Mouse (Mus musculus): ENCODE data around the gene Igfbp3. TPM values are rescaled to one million over a fixed set of nuclear protein-coding genes. Genes with fewer than 3 reads are reported as not detected.

The Igfbp3 gene
- polyA plus RNA-seq, 1 experiment from 2014 or later: 15.3 TPM

GRCm38 (mm10) chr11:7169645-7170044 is 44.1 kb downstream of the Igfbp3 start:
- H3K9ac ChIP-seq: no peak overlapping the region
- no peak for TF ChIP-seq CTCF (IDR thresholded peaks at IDR 0.05; ENCODE audit: low read depth)
- H3K4me3 ChIP-seq (ENCODE audit: low read depth, low read length): no peak overlapping the region
- no peaks in the 10 kb centered on the region for H3K9me3 ChIP-seq (ENCODE audit: low read depth, low read length)
- H3K27ac ChIP-seq (ENCODE audit: low read depth): no peak overlapping the region
- no peak overlapping the region for H3K4me2 ChIP-seq
- DNase-seq (no peak), ATAC-seq (ENCODE audit: insufficient read depth) (no peak)
- WGBS: 81% methylated on average over 1 of the region's 1 CpGs
- no peaks in the 10 kb centered on the region for H3K36me3 ChIP-seq (ENCODE audit: insufficient read depth)
- no peaks in the 10 kb centered on the region for H3K4me1 ChIP-seq (ENCODE audit: insufficient read depth)
- H3K27me3 ChIP-seq (ENCODE audit: insufficient read depth, low read length): no peaks in the 10 kb centered on the region

GRCm38 (mm10) chr11:7164416-7164815 is 49.3 kb downstream of the Igfbp3 start:
- no peak overlapping the region for H3K9ac ChIP-seq
- no peak for TF ChIP-seq CTCF (IDR thresholded peaks at IDR 0.05; ENCODE audit: low read depth)
- no peak for DNase-seq
- 77% methylated on average over 4 of the region's 4 CpGs for WGBS
- no peaks in the 10 kb centered on the region for H3K9me3 ChIP-seq (ENCODE audit: low read depth, low read length)
- H3K36me3 ChIP-seq (ENCODE audit: insufficient read depth): no peaks in the 10 kb centered on the region
- ATAC-seq (ENCODE audit: insufficient read depth): no peak
- H3K4me1 ChIP-seq (ENCODE audit: insufficient read depth): no peaks in the 10 kb centered on the region
- H3K4me2 ChIP-seq: no peak overlapping the region
- no peaks in the 10 kb centered on the region for H3K27me3 ChIP-seq (ENCODE audit: insufficient read depth, low read length)
- H3K27ac ChIP-seq (ENCODE audit: low read depth): no peak overlapping the region
- H3K4me3 ChIP-seq (ENCODE audit: low read depth, low read length): no peak overlapping the region

GRCm38 (mm10) chr11:7161502-7162174 is 52.1 kb downstream of the Igfbp3 start:
- WGBS: 75% methylated on average over 8 of the region's 8 CpGs
- Histone ChIP-seq H3K27ac (ENCODE audit: low read depth) (no peak overlapping the region), H3K4me2 (no peak overlapping the region), H3K4me3 (ENCODE audit: low read depth, low read length) (no peak overlapping the region), H3K9me3 (ENCODE audit: low read depth, low read length) (no peaks in the 10 kb centered on the region), H3K36me3 (ENCODE audit: insufficient read depth) (no peaks in the 10 kb centered on the region), H3K27me3 (ENCODE audit: insufficient read depth, low read length) (no peaks in the 10 kb centered on the region), H3K9ac (no peak overlapping the region), H3K4me1 (ENCODE audit: insufficient read depth) (no peaks in the 10 kb centered on the region)
- DNase-seq (peak; percentile 78), ATAC-seq (ENCODE audit: insufficient read depth) (peak; percentile 39; the same call in 1 of the 2 replicates)
- peak; percentile 91 for TF ChIP-seq CTCF (IDR thresholded peaks at IDR 0.05; ENCODE audit: low read depth)

DNA sequence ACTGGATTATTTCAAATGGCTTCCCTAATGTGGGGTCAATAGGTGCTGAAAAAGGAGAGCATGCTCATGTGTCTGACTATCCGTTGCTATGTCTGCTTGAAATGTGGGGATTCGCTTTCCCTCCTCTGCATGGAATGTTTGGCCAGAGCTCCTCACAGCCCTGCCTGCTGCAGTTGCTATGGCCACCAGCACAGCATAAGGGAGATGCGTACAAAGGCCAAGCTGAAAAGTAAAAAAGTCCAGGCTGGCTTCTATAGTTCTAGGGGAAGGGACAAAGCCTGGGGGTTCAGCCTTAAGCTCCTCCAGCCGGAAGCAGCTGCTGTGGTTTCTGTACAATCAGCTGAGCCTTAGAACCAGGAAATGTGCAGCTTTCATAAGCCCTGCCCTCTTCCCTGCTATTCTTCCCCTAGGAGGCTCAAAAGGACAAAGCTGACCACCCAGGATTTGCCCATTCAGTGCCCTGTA is 53.1 kb downstream of the Igfbp3 start:
- no peak overlapping the region for H3K4me2 ChIP-seq
- peak overlapping the region; percentile 65; the same call in 1 of the 2 replicates for H3K27ac ChIP-seq (ENCODE audit: low read depth)
- WGBS: 25% methylated on average over 4 of the region's 4 CpGs
- H3K36me3 ChIP-seq (ENCODE audit: insufficient read depth): no peaks in the 10 kb centered on the region
- no peak overlapping the region for H3K9ac ChIP-seq
- peak; percentile 62; the same call in 1 of the 2 replicates for ATAC-seq (ENCODE audit: insufficient read depth)
- peak; percentile 63 for DNase-seq
- no peak for TF ChIP-seq CTCF (IDR thresholded peaks at IDR 0.05; ENCODE audit: low read depth)
- H3K4me3 ChIP-seq (ENCODE audit: low read depth, low read length): no peak overlapping the region
- H3K27me3 ChIP-seq (ENCODE audit: insufficient read depth, low read length): no peaks in the 10 kb centered on the region
- no peaks in the 10 kb centered on the region for H3K9me3 ChIP-seq (ENCODE audit: low read depth, low read length)
- H3K4me1 ChIP-seq (ENCODE audit: insufficient read depth): no peaks in the 10 kb centered on the region

- ATAC-seq (ENCODE audit: insufficient read depth) (peak; percentile 23; the same call in 1 of the 2 replicates), DNase-seq (no peak)
- 36% methylated on average over 6 of the region's 6 CpGs for WGBS
Observed at GRCm38 (mm10) chr11:7160146-7160545, 53.6 kb downstream of the Igfbp3 start.

GRCm38 (mm10) chr11:7158196-7158595 is 55.5 kb downstream of the Igfbp3 start:
- Histone ChIP-seq H3K9me3 (ENCODE audit: low read depth, low read length) (no peaks in the 10 kb centered on the region), H3K4me1 (ENCODE audit: insufficient read depth) (no peaks in the 10 kb centered on the region), H3K27ac (ENCODE audit: low read depth) (no peak overlapping the region), H3K36me3 (ENCODE audit: insufficient read depth) (no peaks in the 10 kb centered on the region), H3K4me2 (no peak overlapping the region), H3K9ac (no peak overlapping the region), H3K27me3 (ENCODE audit: insufficient read depth, low read length) (no peaks in the 10 kb centered on the region), H3K4me3 (ENCODE audit: low read depth, low read length) (no peak overlapping the region)
- TF ChIP-seq CTCF (IDR thresholded peaks at IDR 0.05; ENCODE audit: low read depth): no peak
- 78% methylated on average over 6 of the region's 6 CpGs for WGBS
- DNase-seq: no peak
- ATAC-seq (ENCODE audit: insufficient read depth): no peak

More at GRCm38 (mm10) chr11:7160146-7160545, 53.6 kb downstream of the Igfbp3 start:
- peak overlapping the region; percentile 65 for H3K27ac ChIP-seq (ENCODE audit: low read depth)
- H3K4me2 ChIP-seq: no peak overlapping the region
- H3K9ac ChIP-seq: no peak overlapping the region
- H3K4me3 ChIP-seq (ENCODE audit: low read depth, low read length): no peak overlapping the region
- H3K4me1 ChIP-seq (ENCODE audit: insufficient read depth): no peaks in the 10 kb centered on the region
- H3K36me3 ChIP-seq (ENCODE audit: insufficient read depth): no peaks in the 10 kb centered on the region
- no peaks in the 10 kb centered on the region for H3K27me3 ChIP-seq (ENCODE audit: insufficient read depth, low read length)
- TF ChIP-seq CTCF (IDR thresholded peaks at IDR 0.05; ENCODE audit: low read depth): no peak
- H3K9me3 ChIP-seq (ENCODE audit: low read depth, low read length): no peaks in the 10 kb centered on the region

DNA sequence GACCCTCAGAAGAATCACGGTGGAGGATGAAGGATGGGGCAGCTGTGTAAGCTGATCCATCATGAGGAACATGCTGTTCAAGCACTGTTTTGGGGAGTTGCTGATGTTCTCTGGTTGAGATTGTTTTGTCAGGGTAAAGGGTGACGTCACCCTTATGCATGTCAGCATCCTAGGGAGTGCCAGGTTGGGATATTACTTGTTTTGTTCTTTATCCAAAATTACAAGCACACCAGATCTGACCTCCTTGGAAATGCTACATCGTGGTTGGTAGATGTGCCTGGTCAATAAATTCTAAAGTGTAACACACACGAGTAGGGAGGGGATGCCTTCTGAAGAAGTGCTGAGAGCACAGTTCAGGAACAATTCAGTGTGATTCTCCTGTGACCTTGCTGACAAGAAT is 57.3 kb downstream of the Igfbp3 start:
- Histone ChIP-seq H3K36me3 (ENCODE audit: insufficient read depth) (no peaks in the 10 kb centered on the region), H3K9me3 (ENCODE audit: low read depth, low read length) (no peaks in the 10 kb centered on the region), H3K4me3 (ENCODE audit: low read depth, low read length) (no peak overlapping the region), H3K4me2 (no peak overlapping the region), H3K27ac (ENCODE audit: low read depth) (no peak overlapping the region), H3K9ac (no peak overlapping the region), H3K4me1 (ENCODE audit: insufficient read depth) (no peaks in the 10 kb centered on the region), H3K27me3 (ENCODE audit: insufficient read depth, low read length) (no peaks in the 10 kb centered on the region)
- 34% methylated on average over 4 of the region's 4 CpGs for WGBS
- TF ChIP-seq CTCF (IDR thresholded peaks at IDR 0.05; ENCODE audit: low read depth): no peak
- no peak for ATAC-seq (ENCODE audit: insufficient read depth)
- DNase-seq: no peak

Other genes with a start within 250 kb of the Igfbp3 start
- gene Adcy1, start 150.4 kb downstream of the Igfbp3 start, polyA plus RNA-seq (2014; fragmentation: Nextera tagmentation; extraction: Ambion mirVana): 1.5 TPM in 2 replicates
- not detected in 2 replicates for gene Gm11985, start 25.4 kb downstream of the Igfbp3 start, polyA plus RNA-seq (2014; fragmentation: Nextera tagmentation; extraction: Ambion mirVana)
- 0.12 and 0.41 TPM in 2 replicates for gene Igfbp1, start 16.1 kb downstream of the Igfbp3 start, polyA plus RNA-seq (2014; fragmentation: Nextera tagmentation; extraction: Ambion mirVana)